Mouse (Mus musculus) cerebral cortex, adult 2 months (tissue): ENCODE data around the gene Asrgl1.

ENCODE experiments used
- WGBS: fragments of 180-500 bp; shearing (Covaris S2); methylation state at CpG from one replicate; pipeline ENCODE4 v1.1.7; 2018; 5-methylcytosine and 5-hydroxymethylcytosine counted together

Gene Asrgl1

GRCm38 (mm10) chr19:9103986-9104385, 31.4 kb downstream of the Asrgl1 start:
- WGBS, result 78% methylated on average over 4 of the region's 4 CpGs

- WGBS, result 91% methylated on average over 2 of the region's 2 CpGs
Measured at GRCm38 (mm10) chr19:9101062-9101457, 34.4 kb downstream of the Asrgl1 start.

GRCm38 (mm10) chr19:9100297-9101061, 35.0 kb downstream of the Asrgl1 start:
- WGBS, result 85% methylated on average over 17 of the region's 17 CpGs

- 94% methylated on average over 8 of the region's 8 CpGs for WGBS
Measured at GRCm38 (mm10) chr19:9099751-9100150, 35.7 kb downstream of the Asrgl1 start.

GRCm38 (mm10) chr19:9097441-9097840, 38.0 kb downstream of the Asrgl1 start:
- WGBS, result 58% methylated on average over 13 of the region's 13 CpGs

GRCm38 (mm10) chr19:9095111-9095510, 40.3 kb downstream of the Asrgl1 start:
- 82% methylated on average over 5 of the region's 5 CpGs for WGBS

- WGBS, result 72% methylated on average over 2 of the region's 2 CpGs
Measured at GRCm38 (mm10) chr19:9090709-9091108, 44.7 kb downstream of the Asrgl1 start.

GRCm38 (mm10) chr19:9090191-9090590, 45.2 kb downstream of the Asrgl1 start:
- 76% methylated on average over 4 of the region's 4 CpGs for WGBS

- WGBS, result 84% methylated on average over 4 of the region's 4 CpGs
Measured at GRCm38 (mm10) chr19:9087821-9088220, 47.6 kb downstream of the Asrgl1 start, which contains the start of gene Scgb1a1. Gene Scgb1a1, minus strand, starts transcription at chr19:9087958.

GRCm38 (mm10) chr19:9083892-9084291, 51.5 kb downstream of the Asrgl1 start:
- 91% methylated on average over 2 of the region's 2 CpGs for WGBS

GRCm38 (mm10) chr19:9083010-9083355, 52.5 kb downstream of the Asrgl1 start:
- 96% methylated on average over 2 of the region's 2 CpGs for WGBS

GRCm38 (mm10) chr19:9082191-9083009, 53.0 kb downstream of the Asrgl1 start:
- WGBS, result 17% methylated on average over 23 of the region's 23 CpGs

GRCm38 (mm10) chr19:9081311-9082190, 53.9 kb downstream of the Asrgl1 start:
- 93% methylated on average over 14 of the region's 14 CpGs for WGBS

- 78% methylated on average over 7 of the region's 7 CpGs for WGBS
Measured at GRCm38 (mm10) chr19:9079916-9080315, 55.5 kb downstream of the Asrgl1 start.

GRCm38 (mm10) chr19:9076982-9077660, 58.3 kb downstream of the Asrgl1 start:
- 82% methylated on average over 4 of the region's 4 CpGs for WGBS

- 86% methylated on average over 3 of the region's 3 CpGs for WGBS
Measured at GRCm38 (mm10) chr19:9076035-9076434, 59.4 kb downstream of the Asrgl1 start.

GRCm38 (mm10) chr19:9075558-9075957, 59.9 kb downstream of the Asrgl1 start:
- 88% methylated on average over 2 of the region's 2 CpGs for WGBS

GRCm38 (mm10) chr19:9074424-9074823, 61.0 kb downstream of the Asrgl1 start:
- WGBS, result 80% methylated on average over 4 of the region's 4 CpGs

- WGBS, result 70% methylated on average over 12 of the region's 12 CpGs
Measured at GRCm38 (mm10) chr19:9073776-9074411, 61.5 kb downstream of the Asrgl1 start.

GRCm38 (mm10) chr19:9072157-9072530, 63.3 kb downstream of the Asrgl1 start:
- 79% methylated on average over 2 of the region's 2 CpGs for WGBS
